Mouse (Mus musculus) left cerebral cortex, postnatal 36 days (tissue): ENCODE measurements around the gene Dpysl5. TPM values are rescaled to one million over a fixed set of nuclear protein-coding genes. Genes with fewer than 3 reads are reported as not detected.

Source experiments
- DNase-seq, 2 experiments: peaks; one replicate each; pipeline ENCODE4 v3.0.0; 2021 to 2022; ENCODE audit warnings: low spot score in 2 of 2, mixed read lengths in 1 of 2
- intact Hi-C: fragments of 180-260 bp; cut with DNase I; formaldehyde crosslinking; loops from one replicate; pipeline ENCODE4 v1.15.1; 2025
- total RNA-seq, 2 experiments: library from RNA; stranded (reverse); gene quantifications; 2 replicates each; pipeline ENCODE4 v1.2.3; 2021

Dpysl5 gene
- total RNA-seq, 2 experiments from 2014 or later, result 21.6 to 30.1 TPM

DNA sequence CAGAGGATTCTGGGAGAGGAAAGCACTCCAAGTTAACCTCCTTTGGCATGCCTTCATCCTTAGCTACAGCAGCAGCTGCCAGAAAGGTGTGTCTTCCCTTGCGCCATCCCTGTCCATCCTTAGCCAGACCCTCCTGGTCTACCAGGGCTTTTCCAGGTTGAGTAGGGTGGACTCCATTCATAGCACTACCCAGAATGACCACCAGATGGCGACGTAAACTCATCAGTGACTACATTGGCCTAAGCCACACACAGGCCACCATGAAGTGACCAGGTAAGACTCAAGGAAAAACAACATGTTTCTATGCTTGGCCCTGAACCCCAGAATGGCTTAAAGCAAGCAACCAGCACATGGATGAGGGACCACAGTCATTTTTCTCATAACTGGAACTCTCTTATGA is 94.7 kb downstream of the Dpysl5 start:
- intact Hi-C loops, result loop anchor here (2.0 to 5.0 kb wide), 3 partner anchors 51 to 109 kb away; partner anchors contain the start of gene Agbl5
- DNase-seq, result peak; percentile 77 to 87

- peak; percentile 93 to 95 for DNase-seq
- intact Hi-C loops, result loop anchor here (5.0 kb wide), 1 partner anchor 188 kb away; no protein-coding TSS in a partner anchor
These were observed 103.2 kb downstream of the Dpysl5 start, which contains the start of gene Mapre3 for GRCm38 (mm10) chr5:30814424-30815119. Gene Mapre3 (plus strand): TSS chr5:30814641.

DNA sequence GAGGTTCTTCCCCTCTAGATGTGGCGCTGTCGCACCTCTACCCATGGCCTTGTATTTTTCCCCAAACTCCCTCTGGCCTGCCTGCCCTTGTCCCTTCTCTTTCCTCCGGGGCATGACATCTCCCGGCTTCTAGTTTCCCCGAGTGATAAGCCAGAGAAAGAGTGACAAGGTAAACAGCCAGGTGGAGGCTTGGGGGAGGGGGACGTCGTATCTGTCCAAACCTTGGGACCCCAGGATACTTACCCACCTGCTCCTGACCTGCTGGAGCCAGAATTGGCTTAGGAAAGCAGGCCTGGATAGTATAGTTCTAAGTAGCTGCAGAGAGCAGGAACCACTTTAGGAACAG is 103.7 kb downstream of the Dpysl5 start:
- intact Hi-C loops, result no loop called here
- peak in 1 of 2 experiments; percentile 34 for DNase-seq

GRCm38 (mm10) chr5:30816261-30816791 is 105.0 kb downstream of the Dpysl5 start:
- intact Hi-C loops, result no loop called here
- no peak for DNase-seq

DNA sequence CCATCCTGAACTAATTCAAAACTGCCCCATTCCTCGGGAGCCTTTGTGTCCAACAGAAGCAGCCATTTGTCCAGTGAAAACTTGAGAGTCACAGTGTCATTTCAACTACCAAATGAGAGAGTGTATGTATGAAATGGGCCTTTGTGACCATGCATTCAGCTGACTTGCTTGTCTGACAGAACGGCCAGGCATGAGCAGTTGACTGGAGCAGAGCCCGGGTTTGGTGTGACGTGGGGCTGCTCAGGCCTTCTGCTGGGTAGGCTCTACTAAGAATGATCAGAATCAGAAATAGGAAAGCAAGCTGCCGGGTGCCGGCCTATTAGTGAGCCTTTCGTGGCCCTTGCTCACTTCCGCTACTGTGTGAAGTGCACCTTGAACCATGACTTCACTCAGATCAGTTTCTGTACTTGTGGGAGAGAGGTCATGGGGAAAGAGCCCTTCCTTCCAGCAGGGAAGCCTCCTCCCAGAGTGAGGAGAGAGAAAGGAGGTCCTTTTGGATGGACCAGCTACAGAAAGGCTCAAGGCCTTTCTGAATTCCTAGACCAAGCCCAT is 107.5 kb downstream of the Dpysl5 start:
- DNase-seq, result no peak
- intact Hi-C loops, result no loop called here

- DNase-seq, result no peak
- intact Hi-C loops, result no loop called here
These were observed 111.3 kb downstream of the Dpysl5 start for GRCm38 (mm10) chr5:30822689-30823088.

- intact Hi-C loops, result no loop called here
- DNase-seq, result no peak
These were observed 111.7 kb downstream of the Dpysl5 start for GRCm38 (mm10) chr5:30823091-30823490.

DNA sequence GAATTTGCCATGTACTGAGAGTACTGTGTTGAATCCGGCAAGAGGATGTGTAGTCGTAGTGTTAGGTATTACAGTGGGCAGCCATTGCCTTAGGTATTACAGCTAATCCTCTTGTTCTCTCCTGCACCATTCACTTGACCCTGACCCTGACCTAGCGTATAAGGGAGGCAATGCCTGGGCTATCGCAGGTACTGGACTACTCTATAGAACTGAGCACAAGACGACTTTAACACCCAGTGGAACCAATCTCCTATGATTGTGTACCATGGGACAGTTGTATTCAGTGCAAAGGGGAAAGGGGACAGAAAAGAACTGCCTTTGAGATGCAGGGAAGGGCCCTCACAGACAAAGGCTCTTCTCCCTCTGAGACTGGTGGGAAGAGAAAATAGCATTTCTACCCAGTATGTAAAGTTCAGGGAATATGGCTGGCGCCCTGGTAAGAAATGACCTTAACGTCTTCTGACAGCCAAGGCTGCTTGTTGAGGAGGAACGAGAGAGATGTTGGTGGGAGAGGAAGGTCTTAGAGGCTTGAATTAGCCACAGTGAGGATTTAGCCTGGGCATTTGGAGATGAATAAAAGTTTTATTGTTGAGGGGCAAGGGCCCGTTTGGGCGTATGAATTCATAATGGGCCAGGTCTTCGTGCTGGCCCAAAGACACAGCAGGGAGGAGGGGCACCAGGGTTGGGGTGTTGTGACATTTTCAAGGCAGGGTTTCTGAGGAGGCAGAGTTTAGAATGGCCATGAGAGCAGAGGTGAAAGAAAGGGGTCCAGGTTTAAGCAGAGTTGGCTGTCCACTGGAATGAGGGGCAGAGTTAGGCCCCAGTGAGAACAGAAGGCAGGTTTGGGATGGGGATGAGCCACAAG is 113.0 kb downstream of the Dpysl5 start:
- intact Hi-C loops, result no loop called here
- DNase-seq, result no peak

DNA sequence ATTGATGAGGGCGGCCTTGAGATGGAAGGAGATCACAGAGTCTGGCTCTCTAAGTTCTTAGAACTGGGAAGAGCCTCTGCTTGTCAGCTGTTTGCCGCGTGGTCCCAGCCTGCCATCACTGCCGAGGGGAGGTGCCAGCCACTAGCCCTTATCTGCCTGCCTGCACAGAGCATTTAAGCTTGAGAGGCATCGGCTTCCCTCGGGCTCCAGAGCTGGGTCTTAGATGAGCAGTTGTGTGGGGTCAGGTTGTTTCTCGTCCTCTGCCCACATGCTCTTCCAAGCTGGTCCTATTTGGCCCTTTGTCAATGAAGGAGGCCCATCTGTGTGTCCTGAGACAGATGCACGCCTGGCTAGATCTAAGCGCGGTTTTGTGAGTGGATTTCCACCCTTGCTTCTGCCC is 113.8 kb downstream of the Dpysl5 start:
- intact Hi-C loops, result no loop called here
- DNase-seq, result no peak

DNA sequence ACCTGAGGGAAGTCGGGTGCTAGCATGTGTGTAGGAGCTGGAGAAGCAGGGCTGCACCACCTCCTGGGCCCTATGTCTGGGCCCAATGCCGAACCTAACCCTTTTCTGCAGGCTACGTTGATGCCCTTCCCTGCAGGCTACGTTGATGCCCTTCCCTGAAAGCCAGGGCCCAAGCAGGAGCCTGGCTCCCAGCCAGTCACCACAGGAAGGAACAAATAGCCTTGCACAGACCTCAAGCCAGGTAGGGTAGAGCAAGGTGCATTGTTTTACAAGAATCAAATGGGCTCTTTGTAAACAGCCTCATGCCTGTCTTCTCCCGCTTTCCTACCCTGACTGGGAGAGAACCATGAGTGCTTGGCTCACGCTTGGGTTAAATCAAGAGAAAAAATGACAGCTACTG is 114.5 kb downstream of the Dpysl5 start:
- intact Hi-C loops, result no loop called here

DNA sequence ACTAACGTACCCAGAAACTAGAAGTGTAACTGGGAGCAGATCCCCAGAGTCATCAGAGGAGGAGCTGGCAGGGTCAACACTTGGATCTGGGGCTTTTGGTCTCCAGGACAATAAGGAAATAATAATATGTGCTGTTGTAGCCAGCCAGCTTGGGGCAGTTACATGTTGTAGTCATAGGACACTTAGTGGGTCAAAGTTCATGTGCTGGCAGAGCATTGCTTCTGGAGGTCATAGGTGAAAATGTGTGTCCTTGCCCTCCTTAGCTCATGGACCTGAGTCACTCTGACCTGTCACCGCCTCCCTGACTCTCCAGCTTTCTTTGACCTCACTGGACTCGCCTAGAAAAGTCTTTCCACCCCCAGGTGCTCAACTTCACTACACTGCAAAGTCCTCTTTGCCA is 122.1 kb downstream of the Dpysl5 start:
- intact Hi-C loops, result no loop called here
- no peak for DNase-seq

More for the DNA sequence above, 114.5 kb downstream of the Dpysl5 start:
- DNase-seq, result no peak

GRCm38 (mm10) chr5:30839731-30840130 is 128.4 kb downstream of the Dpysl5 start:
- intact Hi-C loops, result no loop called here
- no peak for DNase-seq

GRCm38 (mm10) chr5:30841896-30842295 is 130.5 kb downstream of the Dpysl5 start:
- intact Hi-C loops, result no loop called here

More at GRCm38 (mm10) chr5:30841896-30842295, 130.5 kb downstream of the Dpysl5 start:
- no peak for DNase-seq

Other genes with a start within 250 kb of the Dpysl5 start
- 10 to 100 TPM; 14.2 to 29.6 TPM for gene Otof, start 249.6 kb upstream of the Dpysl5 start, total RNA-seq
- gene 1700001C02Rik, start 245.5 kb upstream of the Dpysl5 start, total RNA-seq, result not detected
- gene Cib4, start 165.7 kb upstream of the Dpysl5 start, total RNA-seq, result not detected
- 10 to 100 TPM; 21.1 to 21.3 TPM for gene Kcnk3, start 123.4 kb upstream of the Dpysl5 start, total RNA-seq
- 10 to 100 TPM; 38.5 to 38.7 TPM for gene Slc35f6, start 63.6 kb upstream of the Dpysl5 start, total RNA-seq
- gene Cenpa, start 44.8 kb upstream of the Dpysl5 start, total RNA-seq, result 1 to 10 TPM; 6.0 TPM
- 100 to 1,000 TPM; 223 to 238 TPM for gene Mapre3, start 103.1 kb downstream of the Dpysl5 start, total RNA-seq
- 10 to 100 TPM; 51.9 to 79.5 TPM for gene Tmem214, start 156.4 kb downstream of the Dpysl5 start, total RNA-seq
- gene Agbl5, start 177.1 kb downstream of the Dpysl5 start, total RNA-seq, result 10 to 100 TPM; 13.5 to 20.2 TPM
- 10 to 100 TPM; 82.6 to 97.0 TPM for gene Ost4, start 196.2 kb downstream of the Dpysl5 start, total RNA-seq
- 1 to 10 TPM; 1.7 to 5.1 TPM for gene Emilin1, start 201.8 kb downstream of the Dpysl5 start, total RNA-seq
- 10 to 100 TPM; 14.4 TPM for gene Khk, start 209.9 kb downstream of the Dpysl5 start, total RNA-seq
- gene Cgref1, start 234.0 kb downstream of the Dpysl5 start, total RNA-seq, result 10 to 100 TPM; 26.1 to 26.4 TPM
- 100 to 1,000 TPM; 121 to 128 TPM for gene Preb, start 248.8 kb downstream of the Dpysl5 start, total RNA-seq